Mouse (Mus musculus): ENCODE results near the gene Zfp157.
"Not testable (repeated sequence)": the region's sequence is repeated elsewhere in the genome, so short reads cannot be mapped to it uniquely, and the experiment has no call there.

The Zfp157 gene

GRCm38 (mm10) chr5:138441286-138442194, at the start of gene Zfp157:
Gene Zfp157, plus strand, starts transcription at chr5:138441468.
- peak; percentile 86 for DNase-seq (ENCODE audit: low spot score)

- DNase-seq (ENCODE audit: low spot score), result no peak
Observed at GRCm38 (mm10) chr5:138397795-138398337, 43.4 kb upstream of the Zfp157 start.

- DNase-seq (ENCODE audit: low spot score), result not testable (repeated sequence)
Observed at GRCm38 (mm10) chr5:138400431-138400830, 40.8 kb upstream of the Zfp157 start.

GRCm38 (mm10) chr5:138458371-138458770, 17.1 kb downstream of the Zfp157 start:
- no peak for DNase-seq (ENCODE audit: low spot score)

- DNase-seq (ENCODE audit: low spot score), result no peak
Observed at GRCm38 (mm10) chr5:138459107-138459506, 17.8 kb downstream of the Zfp157 start.

- peak; percentile 42 for DNase-seq (ENCODE audit: low spot score)
Observed at GRCm38 (mm10) chr5:138473601-138474000, 32.3 kb downstream of the Zfp157 start.

- not testable (repeated sequence) for DNase-seq (ENCODE audit: low spot score)
Observed at GRCm38 (mm10) chr5:138504548-138504947, 63.3 kb downstream of the Zfp157 start.

Measured in c-Kit-positive CD71-positive TER-119-positive erythroid progenitor cells, embryonic 14.5 days (primary cell).